ENCODE assay signal across 21 mouse cellular contexts in the genomic region with DNA sequence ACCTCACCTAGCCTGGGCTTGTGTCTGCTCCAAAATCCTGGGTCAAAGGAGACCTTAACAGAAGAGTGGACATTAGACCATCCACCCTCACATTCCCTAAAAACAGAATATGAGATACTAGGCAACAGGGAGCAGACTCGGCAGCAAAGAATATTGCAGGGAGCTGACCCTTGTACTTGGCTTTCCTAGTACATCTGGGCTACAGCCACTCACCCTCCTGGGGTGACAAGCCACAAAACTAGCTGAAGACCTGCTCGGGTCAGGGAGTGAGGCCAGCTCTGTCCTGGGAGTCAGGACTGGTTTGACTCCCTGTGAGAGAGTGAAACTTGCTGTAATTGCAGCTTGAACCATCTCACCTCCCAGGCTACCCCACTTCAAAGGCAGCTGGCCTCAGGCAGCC. TPM values are rescaled to one million over a fixed set of nuclear protein-coding genes. Genes with fewer than 3 reads are reported as not detected.
"Had no signal": no experiment of that assay in that cellular context is flagged by ENCODE, and none has a peak within 500 bp of the region (broad histone marks: within the 10 kb centered on the region; RNA-seq: fewer than 3 reads in every experiment).

No protein-coding gene starts in this region.

- H3K36me3 ChIP-seq: kidney, embryonic 15.5 days; liver, embryonic 15.5 days; neural tube, embryonic 13.5 days; stomach, embryonic 15.5 days had no signal

- H3K27me3 ChIP-seq: kidney, embryonic 15.5 days; neural tube, embryonic 13.5 days; stomach, embryonic 15.5 days had no signal

- H3K27ac ChIP-seq: liver, embryonic 15.5 days; neural tube, embryonic 13.5 days; stomach, embryonic 15.5 days had no signal

- H3K9ac ChIP-seq: kidney, embryonic 15.5 days; liver, embryonic 15.5 days; neural tube, embryonic 13.5 days; stomach, embryonic 15.5 days had no signal

- H3K4me3 ChIP-seq: kidney, embryonic 15.5 days; liver, embryonic 15.5 days; neural tube, embryonic 13.5 days; stomach, embryonic 15.5 days had no signal

- H3K4me2 ChIP-seq: kidney, embryonic 15.5 days; liver, embryonic 15.5 days; midbrain, embryonic 11.5 days; neural tube, embryonic 13.5 days; stomach, embryonic 15.5 days had no signal

- ATAC-seq: midbrain, embryonic 16.5 days had no signal

- DNase-seq: kidney, adult 11 months; kidney, postnatal 14 days; left cerebral cortex, postnatal 4 days; liver; lung, adult 2 months; lung, postnatal 36 days; retina, postnatal 1 day; right cerebral cortex, postnatal 4 days; spleen, adult 18-20 months; thymus, adult 2 months; thymus, postnatal 25 days had no signal

- H3K9me3 ChIP-seq: kidney, embryonic 15.5 days; liver, embryonic 15.5 days; neural tube, embryonic 13.5 days; stomach, embryonic 15.5 days had no signal

RNA-seq across cellular contexts. Expression of gene Gm20532, which starts 46.9 kb away (rescaled TPM):
- polyA plus RNA-seq: intestine, embryonic 14.5 days; kidney, embryonic 15.5 days; large intestine, adult 2 months; liver, embryonic 15.5 days; lung, adult 2 months; midbrain, embryonic 11.5 days; midbrain, embryonic 16.5 days; neural tube, embryonic 13.5 days; stomach, embryonic 15.5 days; testis, adult 2 months; thymus, adult 2 months; urinary bladder, adult 2 months had no signal
